Mouse (Mus musculus) limb, embryonic 14.5 days (tissue): ENCODE results near the gene Fau. TPM values are rescaled to one million over a fixed set of nuclear protein-coding genes. Genes with fewer than 3 reads are reported as not detected.

ENCODE experiments used
- ATAC-seq: fragments of 200-750 bp; cut with Nextera tagmentation; 2 replicates; pipeline ENCODE4 v1.8.0; 2017; ENCODE audit warnings: low read depth, moderate number of reproducible peaks, moderate TSS enrichment; ENCODE audit not compliant: low FRiP score
- DNase-seq: peaks from one replicate; pipeline ENCODE4 v3.0.0-alpha.2; 2015; ENCODE audit warnings: low spot score
- H3K27ac ChIP-seq: fragments of 300-500 bp; sonication (generic); replicated peaks from 2 replicates; pipeline ENCODE4 v1.5.1; 2014; ENCODE audit warnings: low read depth, mild to moderate bottlenecking, low read length, moderate library complexity, mixed read lengths
- H3K27me3 ChIP-seq: fragments of 300-500 bp; sonication (generic); 2 replicates; pipeline ENCODE4 v1.6.1; 2014; ENCODE audit warnings: low read length, mixed read lengths; ENCODE audit not compliant: control insufficient read depth, insufficient read depth
- H3K36me3 ChIP-seq: fragments of 300-500 bp; sonication (generic); 2 replicates; pipeline ENCODE4 v1.6.1; 2014; ENCODE audit warnings: mild to moderate bottlenecking, low read length, moderate library complexity, mixed read lengths; ENCODE audit not compliant: control insufficient read depth, insufficient read depth
- H3K4me1 ChIP-seq: fragments of 300-500 bp; sonication (generic); 2 replicates; pipeline ENCODE4 v1.6.1; 2014; ENCODE audit warnings: antibody characterized with exemption, low read length, mixed read lengths; ENCODE audit not compliant: control insufficient read depth, insufficient read depth
- H3K4me2 ChIP-seq: fragments of 300-500 bp; sonication (generic); replicated peaks from 2 replicates; pipeline ENCODE4 v1.6.1; 2014; ENCODE audit warnings: low read depth, mild to moderate bottlenecking, low read length, moderate library complexity; ENCODE audit not compliant: severe bottlenecking
- H3K4me3 ChIP-seq: fragments of 300-500 bp; sonication (generic); replicated peaks from 2 replicates; pipeline ENCODE4 v1.5.1; 2014; ENCODE audit warnings: low read length
- H3K9ac ChIP-seq: fragments of 300-500 bp; sonication (generic); 2 replicates; pipeline ENCODE4 v1.6.1; 2014; ENCODE audit warnings: mild to moderate bottlenecking, low read depth, low read length, moderate library complexity; ENCODE audit not compliant: severe bottlenecking
- H3K9me3 ChIP-seq: fragments of 300-500 bp; sonication (generic); 2 replicates; pipeline ENCODE4 v1.6.1; 2016; ENCODE audit warnings: low read length; ENCODE audit not compliant: control insufficient read depth
- POLR2A ChIP-seq: fragments of 200-500 bp; IDR thresholded peaks from 2 replicates; pipeline ENCODE4 v1.8.0; 2012; ENCODE audit warnings: inconsistent platforms, mild to moderate bottlenecking, moderate library complexity, borderline replicate concordance; ENCODE audit not compliant: insufficient read depth, insufficient read length; ENCODE audit errors: extremely low read depth
- WGBS: fragments of 180-500 bp; shearing (Covaris S2); extraction: QIAGEN DNeasy Blood & Tissue Kit; methylation state at CpG from one replicate; pipeline ENCODE4 v1.1.7; 2014; 5-methylcytosine and 5-hydroxymethylcytosine counted together
- polyA plus RNA-seq, 2 experiments: library from polyadenylated mRNA; depleted of rRNA in 1 of 2; stranded (reverse) in 1 of 2; unstranded in 1 of 2; fragments of >200 nt; fragmentation: Nextera tagmentation in 1 of 2; extraction: Ambion mirVana in 1 of 2; gene quantifications; 2 replicates each; pipeline versions ENCODE4 v1.2.1 to v1.2.3; 2012 to 2014

Fau gene
- polyA plus RNA-seq, 2 experiments: 968 to 1,838 TPM

DNA sequence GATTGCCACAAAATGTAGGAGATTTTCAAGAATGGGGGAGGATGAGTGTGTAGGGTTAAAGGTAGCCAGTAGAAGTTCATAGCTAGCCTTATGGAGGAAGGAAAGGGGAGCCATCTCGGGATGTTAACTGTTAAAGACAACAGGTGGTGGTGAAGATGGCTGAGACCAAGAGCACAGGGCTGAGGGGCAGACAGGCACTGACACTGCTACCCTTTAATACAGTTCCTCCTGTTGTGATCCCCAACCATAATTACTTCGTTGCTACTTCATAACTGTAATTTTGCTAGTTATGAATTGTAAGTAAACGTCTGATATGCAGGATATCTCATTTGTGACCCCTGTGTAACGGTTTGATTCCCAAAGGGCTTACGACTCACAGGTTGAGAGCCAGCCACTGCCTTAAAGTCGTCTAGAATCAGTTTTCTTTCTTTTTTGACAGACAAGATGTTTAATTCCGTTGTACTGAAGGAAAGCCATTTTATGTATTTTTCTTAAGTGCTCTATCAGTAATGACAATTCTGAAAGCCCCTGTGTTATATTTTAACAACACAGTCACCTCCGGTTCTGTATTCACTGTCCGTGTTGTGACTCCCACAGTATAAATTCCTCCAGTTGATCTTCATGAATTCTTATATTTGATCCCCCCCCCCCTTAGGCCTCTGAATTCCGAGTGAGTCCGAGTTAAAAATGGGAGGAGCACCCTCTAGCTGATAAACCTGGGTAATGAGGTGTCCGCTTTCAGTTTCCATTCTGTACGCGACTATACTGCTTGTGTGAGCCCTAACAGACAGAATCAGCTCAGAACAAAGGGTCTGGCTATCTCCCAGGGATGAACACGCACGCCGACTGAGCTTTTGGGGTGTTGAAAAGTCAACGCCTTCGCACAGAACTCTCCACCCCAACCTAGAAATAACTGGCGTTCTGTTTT, 12.0 kb upstream of the Fau start:
- peak overlapping the region; percentile 91 for H3K9ac ChIP-seq
- WGBS: 17% methylated on average over 20 of the region's 20 CpGs
- DNase-seq: no peak
- ATAC-seq: peak; percentile 25; the same call in 1 of the 2 replicates
- peak overlapping the region; percentile 74 for H3K4me2 ChIP-seq
- H3K27ac ChIP-seq: peak overlapping the region; percentile 99
- H3K9me3 ChIP-seq: no peaks in the 10 kb centered on the region
- H3K4me3 ChIP-seq: peak overlapping the region; percentile 93
- peaks cover 28% of the 10 kb centered on the region for H3K36me3 ChIP-seq
- H3K27me3 ChIP-seq: no peaks in the 10 kb centered on the region
- peaks cover 14% of the 10 kb centered on the region for H3K4me1 ChIP-seq
- TF ChIP-seq POLR2A: no peak; the same call in 1 of the 2 replicates

DNA sequence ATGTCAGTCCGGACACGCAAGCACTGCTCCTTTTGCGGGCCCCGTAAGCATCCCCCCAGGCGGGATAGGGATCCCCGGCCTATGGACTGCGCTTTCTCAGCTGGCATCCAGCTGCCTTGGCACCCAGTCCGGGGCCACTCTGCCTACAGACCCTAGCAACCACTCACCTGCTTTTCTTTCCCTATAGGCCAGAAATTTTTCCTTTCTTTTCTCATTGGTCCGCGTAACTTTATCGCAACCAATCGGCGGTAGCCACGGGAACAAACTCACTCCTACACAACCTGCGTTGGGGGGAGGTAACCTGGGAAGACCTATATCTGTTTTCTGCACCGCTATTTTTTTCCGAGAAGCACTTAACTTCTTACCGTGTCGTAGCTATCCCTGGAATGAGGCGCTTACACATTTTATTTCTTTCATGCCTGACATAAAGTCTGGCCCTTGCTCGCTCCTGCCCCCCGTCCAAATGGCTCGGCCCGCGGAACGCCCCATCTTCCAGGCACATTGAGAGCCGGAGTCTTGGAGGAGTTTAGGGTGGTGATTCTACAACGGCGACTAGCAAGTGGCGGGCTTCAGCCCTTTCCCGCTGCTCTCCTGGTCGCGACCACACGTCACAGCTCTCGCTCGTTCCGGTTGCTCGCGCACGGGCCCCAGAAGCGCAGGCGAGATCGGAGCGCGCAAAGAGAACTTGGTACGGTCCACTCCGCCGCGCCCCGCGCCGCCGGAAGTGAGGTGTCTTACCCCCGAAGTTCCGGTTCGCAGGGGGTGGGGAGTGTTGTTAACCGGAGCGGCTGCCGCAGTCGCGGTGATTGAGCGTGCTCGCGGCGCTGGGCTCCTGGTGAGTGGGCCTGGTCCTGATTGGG, 11.1 kb upstream of the Fau start, which contains the start of gene Syvn1:
TSS of gene Syvn1 (plus strand) at position 283 of the 860 bp plus-strand sequence.
- Histone ChIP-seq H3K9me3 (no peaks in the 10 kb centered on the region), H3K4me3 (peak within 1 kb of the TSS; percentile 93), H3K4me1 (peaks cover 14% of the 10 kb centered on the region), H3K36me3 (peaks cover 37% of the 10 kb centered on the region), H3K9ac (peak within 1 kb of the TSS; percentile 91), H3K4me2 (peak within 1 kb of the TSS; percentile 74), H3K27me3 (no peaks in the 10 kb centered on the region), H3K27ac (peak within 1 kb of the TSS; percentile 99)
- WGBS: under 1% methylated on average over 65 of the region's 65 CpGs
- peak; percentile 92 for ATAC-seq
- DNase-seq: peak; percentile 97
- TF ChIP-seq POLR2A: peak; percentile 25; the same call in 1 of the 2 replicates

DNA sequence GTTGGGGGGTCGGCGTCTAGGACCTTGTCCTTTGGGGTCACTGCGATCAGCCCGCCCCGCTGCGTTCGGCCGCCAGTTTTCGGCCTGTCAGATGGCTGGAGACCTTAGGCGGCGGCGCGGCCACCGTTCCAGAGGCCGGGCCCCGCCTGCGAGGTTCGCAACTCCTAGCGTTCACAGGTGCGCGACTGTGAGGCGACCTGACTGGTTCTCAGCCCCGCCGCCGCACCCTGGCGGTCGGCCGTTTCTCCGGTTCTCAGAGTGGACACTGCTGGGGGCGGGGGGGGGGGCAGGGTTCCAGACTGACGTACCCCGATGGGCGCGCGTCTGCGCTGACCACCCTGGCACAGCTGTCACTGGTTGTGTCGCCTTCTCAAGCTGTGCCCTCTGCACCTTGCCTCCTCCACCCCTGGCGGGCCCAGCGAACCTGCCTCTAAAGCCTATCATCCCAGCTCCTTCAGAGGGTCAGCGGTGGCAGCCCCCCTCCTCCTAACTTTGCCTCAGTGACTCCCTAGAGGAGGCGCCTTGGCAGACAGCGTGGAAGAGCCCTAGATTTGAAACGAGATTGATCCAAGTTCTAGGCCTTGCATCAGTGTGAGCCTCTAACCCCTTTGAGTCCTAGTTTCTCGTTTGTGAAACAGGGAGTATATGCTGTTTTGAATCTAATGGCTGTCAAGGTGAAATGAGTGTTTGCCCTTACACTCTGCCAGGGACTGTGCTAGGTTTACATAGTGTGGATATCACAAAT, 10.3 kb upstream of the Fau start:
- Histone ChIP-seq H3K9ac (peak overlapping the region; percentile 91), H3K27me3 (no peaks in the 10 kb centered on the region), H3K9me3 (no peaks in the 10 kb centered on the region), H3K27ac (peak overlapping the region; percentile 99), H3K4me3 (peak overlapping the region; percentile 93), H3K4me1 (peaks cover 14% of the 10 kb centered on the region), H3K4me2 (peak overlapping the region; percentile 74), H3K36me3 (peaks cover 45% of the 10 kb centered on the region)
- ATAC-seq: no peak
- no peak for DNase-seq
- WGBS: 6% methylated on average over 22 of the region's 44 CpGs
- no peak for TF ChIP-seq POLR2A

DNA sequence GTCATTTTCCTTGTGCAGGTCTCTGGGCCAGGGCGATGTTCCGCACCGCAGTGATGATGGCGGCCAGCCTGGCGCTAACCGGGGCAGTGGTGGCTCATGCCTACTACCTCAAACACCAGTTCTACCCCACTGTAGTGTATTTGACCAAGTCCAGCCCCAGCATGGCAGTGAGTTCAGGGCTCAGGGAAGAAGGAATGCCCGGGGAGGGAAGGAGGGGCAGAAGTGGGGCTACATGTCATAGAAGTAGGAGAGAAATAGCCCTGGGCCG, 9.8 kb upstream of the Fau start:
- TF ChIP-seq POLR2A: no peak
- Histone ChIP-seq H3K36me3 (peaks cover 50% of the 10 kb centered on the region), H3K4me3 (peak overlapping the region; percentile 93), H3K4me2 (peak overlapping the region; percentile 74), H3K9me3 (no peaks in the 10 kb centered on the region), H3K27me3 (no peaks in the 10 kb centered on the region), H3K27ac (no peak overlapping the region), H3K9ac (peak overlapping the region; percentile 91), H3K4me1 (peaks cover 14% of the 10 kb centered on the region)
- WGBS: 82% methylated on average over 8 of the region's 8 CpGs
- ATAC-seq (no peak), DNase-seq (no peak)
